In genomic region chr15:100599276-100600046, GRCm38 (mm10) we compare ENCODE assay signal across 8 mouse cellular contexts. TPM values are rescaled to one million over a fixed set of nuclear protein-coding genes. Genes with fewer than 3 reads are reported as not detected.
DNase-seq lines count a peak whose midpoint lies in the region; ATAC-seq lines count a peak whose summit lies in the region.

Pou6f1 (minus strand) TSS chr15:100599984.

- DNase-seq in spleen, adult 18-20 months = peak; percentile 33 to 57
- no peak for DNase-seq in spleen, postnatal 14 days (ENCODE audit: low spot score in 2 of 2)
- DNase-seq in embryonic facial prominence, embryonic 11.5 days (ENCODE audit: low spot score) = peak; percentile 34
- no peak for DNase-seq in heart, embryonic 10.5 days (ENCODE audit: low spot score)
- peak; percentile 64 to 71 for DNase-seq in kidney, adult 8-10 months
- peak; percentile 29 for DNase-seq in thymus, postnatal 0 days (ENCODE audit: low spot score)

- ATAC-seq in embryonic facial prominence, embryonic 11.5 days (replicated peaks; ENCODE audit: insufficient number of reproducible peaks, low FRiP score, low TSS enrichment, low read depth) = peak; percentile 71
- peak; percentile 60 for ATAC-seq in limb, embryonic 12.5 days (ENCODE audit: insufficient number of reproducible peaks, insufficient read depth, low FRiP score, low TSS enrichment, low read depth)
- peak; percentile 72 for ATAC-seq in midbrain, embryonic 16.5 days

- peaks cover 14% of the 10 kb centered on the region for H3K27me3 ChIP-seq in embryonic facial prominence, embryonic 11.5 days (ENCODE audit: control insufficient read depth, insufficient read depth, low read length)
- peaks cover 54% of the 10 kb centered on the region for H3K27me3 ChIP-seq in heart, embryonic 10.5 days (ENCODE audit: insufficient read depth, poor library complexity, severe bottlenecking)
- peaks cover 62% of the 10 kb centered on the region for H3K27me3 ChIP-seq in limb, embryonic 12.5 days
- H3K27me3 ChIP-seq in midbrain, embryonic 16.5 days (ENCODE audit: control insufficient read depth, insufficient read depth, low read depth, low read length) = 0 out of 2 replicates have a peak, but pooled peaks cover 4% of the 10 kb centered on the region

- H3K4me1 ChIP-seq in embryonic facial prominence, embryonic 11.5 days (ENCODE audit: control insufficient read depth, insufficient read depth, low read length) = no peaks in the 10 kb centered on the region; the same call in 1 of the 2 replicates
- H3K4me1 ChIP-seq in heart, embryonic 10.5 days = peaks cover 20% of the 10 kb centered on the region
- peaks cover 19% of the 10 kb centered on the region for H3K4me1 ChIP-seq in limb, embryonic 12.5 days (replicated peaks)
- peaks cover 10% of the 10 kb centered on the region for H3K4me1 ChIP-seq in midbrain, embryonic 16.5 days (ENCODE audit: control insufficient read depth, insufficient read depth, low read length)

- peak within 1 kb of the TSS; percentile 77 for H3K4me3 ChIP-seq in embryonic facial prominence, embryonic 11.5 days (ENCODE audit: low read depth, low read length)
- peak within 1 kb of the TSS; percentile 88 for H3K4me3 ChIP-seq in heart, embryonic 10.5 days
- peak within 1 kb of the TSS; percentile 82 for H3K4me3 ChIP-seq in limb, embryonic 12.5 days (replicated peaks)
- peak within 1 kb of the TSS; percentile 71 for H3K4me3 ChIP-seq in midbrain, embryonic 16.5 days (ENCODE audit: low read depth, low read length)

- peak within 1 kb of the TSS; percentile 84 for H3K9ac ChIP-seq in embryonic facial prominence, embryonic 11.5 days (replicated peaks; ENCODE audit: low read length)
- H3K9ac ChIP-seq in limb, embryonic 12.5 days (replicated peaks) = peak within 1 kb of the TSS; percentile 89
- H3K9ac ChIP-seq in midbrain, embryonic 16.5 days (ENCODE audit: low read depth, low read length) = peak within 1 kb of the TSS; percentile 99

- WGBS in embryonic facial prominence, embryonic 11.5 days = under 1% methylated on average over 72 of the region's 76 CpGs
- 1% methylated on average over 76 of the region's 76 CpGs for WGBS in heart, embryonic 10.5 days
- under 1% methylated on average over 64 of the region's 76 CpGs for WGBS in limb, embryonic 12.5 days
- under 1% methylated on average over 61 of the region's 76 CpGs for WGBS in midbrain, embryonic 16.5 days

- H3K36me3 ChIP-seq in embryonic facial prominence, embryonic 11.5 days (replicated peaks; ENCODE audit: control insufficient read depth, insufficient read depth, low read depth, low read length) = no peaks in the 10 kb centered on the region
- no peaks in the 10 kb centered on the region for H3K36me3 ChIP-seq in heart, embryonic 10.5 days
- no peaks in the 10 kb centered on the region for H3K36me3 ChIP-seq in limb, embryonic 12.5 days
- H3K36me3 ChIP-seq in midbrain, embryonic 16.5 days (ENCODE audit: control insufficient read depth, insufficient read depth, low read length) = no peaks in the 10 kb centered on the region

- H3K4me2 ChIP-seq in embryonic facial prominence, embryonic 11.5 days (ENCODE audit: low read depth, low read length) = peak within 1 kb of the TSS; percentile 92
- H3K4me2 ChIP-seq in limb, embryonic 12.5 days = peak within 1 kb of the TSS; percentile 99
- peak within 1 kb of the TSS; percentile 92 for H3K4me2 ChIP-seq in midbrain, embryonic 16.5 days (ENCODE audit: low read length)

- no peaks in the 10 kb centered on the region for H3K9me3 ChIP-seq in embryonic facial prominence, embryonic 11.5 days (replicated peaks; ENCODE audit: control insufficient read depth, low read length)
- H3K9me3 ChIP-seq in heart, embryonic 10.5 days = no peaks in the 10 kb centered on the region
- no peaks in the 10 kb centered on the region for H3K9me3 ChIP-seq in limb, embryonic 12.5 days
- no peaks in the 10 kb centered on the region for H3K9me3 ChIP-seq in midbrain, embryonic 16.5 days (replicated peaks; ENCODE audit: control insufficient read depth, low read length, poor library complexity, severe bottlenecking)

- no peak within 1 kb of the TSS for H3K27ac ChIP-seq in embryonic facial prominence, embryonic 11.5 days (replicated peaks; ENCODE audit: low read depth, low read length)
- peak within 1 kb of the TSS; percentile 92 for H3K27ac ChIP-seq in heart, embryonic 10.5 days
- H3K27ac ChIP-seq in limb, embryonic 12.5 days = no peak within 1 kb of the TSS
- H3K27ac ChIP-seq in midbrain, embryonic 16.5 days (ENCODE audit: low read length) = peak within 1 kb of the TSS; percentile 83

RNA-seq across cellular contexts. Expression of gene Pou6f1, which starts in this region (rescaled TPM):
- 5.9 TPM in 2 replicates for polyA plus RNA-seq in embryonic facial prominence, embryonic 11.5 days (2014; fragmentation: Nextera tagmentation; extraction: Ambion mirVana)
- polyA plus RNA-seq in heart, embryonic 10.5 days (2016; fragmentation: Nextera tagmentation; extraction: Ambion mirVana) = 2.0 and 2.1 TPM in 2 replicates
- polyA plus RNA-seq in limb, embryonic 12.5 days (2016; fragmentation: Nextera tagmentation; extraction: Ambion mirVana) = 6.6 and 8.9 TPM in 2 replicates
- polyA plus RNA-seq in midbrain, embryonic 16.5 days (2015; fragmentation: Nextera tagmentation; extraction: Ambion mirVana) = 33.1 and 36.4 TPM in 2 replicates
- polyA plus RNA-seq in thymus, postnatal 0 days (2015; fragmentation: Nextera tagmentation; extraction: Ambion mirVana) = 18.7 and 21.6 TPM in 2 replicates

Comparison
In these comparisons a context has a peak if more than half of its experiments do, and no peak if none do; other contexts are left out.
1. DNase-seq: peak in spleen, adult 18-20 months (2 of 2), embryonic facial prominence, embryonic 11.5 days (single experiment), kidney, adult 8-10 months (2 of 2) and thymus, postnatal 0 days (single experiment); none in spleen, postnatal 14 days (0 of 2) and heart, embryonic 10.5 days (single experiment).
2. H3K27ac ChIP-seq: peak in heart, embryonic 10.5 days (single experiment) and midbrain, embryonic 16.5 days (single experiment); none in embryonic facial prominence, embryonic 11.5 days (single experiment) and limb, embryonic 12.5 days (single experiment).
3. Peak in every context shown above with its lines, with median percentiles within 50 percentile points of each other: ATAC-seq, H3K4me2 ChIP-seq, H3K4me3 ChIP-seq and H3K9ac ChIP-seq.